Mouse (Mus musculus) ES-Bruce4 (cell line): Measurements from ENCODE around the gene Heatr6.

Experiments used
- CTCF ChIP-seq: IDR thresholded peaks from one replicate; pipeline ENCODE4 v1.8.1; 2011; ENCODE audit warnings: low read depth, low read length
- EP300 ChIP-seq: IDR thresholded peaks from 2 replicates; pipeline ENCODE4 v1.6.1; 2011; ENCODE audit warnings: low read depth, low read length; ENCODE audit not compliant: insufficient read depth
- POLR2A ChIP-seq: IDR thresholded peaks from one replicate; pipeline ENCODE4 v1.8.1; 2011; ENCODE audit warnings: low read length; ENCODE audit not compliant: insufficient read depth

DNA sequence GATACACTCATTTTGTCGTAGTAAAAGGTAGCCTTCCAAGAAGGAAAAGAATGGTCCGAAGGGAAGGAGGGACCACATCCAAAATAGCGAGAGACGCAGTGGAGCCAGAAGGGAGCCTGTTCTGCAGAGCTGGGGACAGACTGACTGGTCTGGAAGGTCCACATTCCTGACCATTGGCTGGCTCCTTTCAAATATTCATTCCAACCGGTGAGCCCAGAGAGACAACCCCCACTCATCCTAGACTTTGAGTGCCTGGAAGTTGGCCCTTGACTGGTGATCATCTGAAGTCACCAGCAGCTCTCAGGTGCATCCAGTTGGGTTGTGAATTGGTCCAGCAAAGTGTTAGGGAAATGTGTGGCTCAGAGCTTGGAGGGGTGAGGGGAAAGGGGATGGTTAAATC is 61.7 kb downstream of the Heatr6 start:
- TF ChIP-seq CTCF (no peak), EP300 (no peak), POLR2A (no peak)
